Mouse (Mus musculus) left cerebral cortex, adult 9 months (tissue): ENCODE data around the gene Nelfa.
"Not testable (repeated sequence)": the region's sequence is repeated elsewhere in the genome, so short reads cannot be mapped to it uniquely, and the experiment has no call there.

Experiments used
- DNase-seq, 2 experiments: peaks; one replicate each; pipeline ENCODE4 v3.0.0; 2022; ENCODE audit warnings: low spot score in 2 of 2

Gene Nelfa

DNA sequence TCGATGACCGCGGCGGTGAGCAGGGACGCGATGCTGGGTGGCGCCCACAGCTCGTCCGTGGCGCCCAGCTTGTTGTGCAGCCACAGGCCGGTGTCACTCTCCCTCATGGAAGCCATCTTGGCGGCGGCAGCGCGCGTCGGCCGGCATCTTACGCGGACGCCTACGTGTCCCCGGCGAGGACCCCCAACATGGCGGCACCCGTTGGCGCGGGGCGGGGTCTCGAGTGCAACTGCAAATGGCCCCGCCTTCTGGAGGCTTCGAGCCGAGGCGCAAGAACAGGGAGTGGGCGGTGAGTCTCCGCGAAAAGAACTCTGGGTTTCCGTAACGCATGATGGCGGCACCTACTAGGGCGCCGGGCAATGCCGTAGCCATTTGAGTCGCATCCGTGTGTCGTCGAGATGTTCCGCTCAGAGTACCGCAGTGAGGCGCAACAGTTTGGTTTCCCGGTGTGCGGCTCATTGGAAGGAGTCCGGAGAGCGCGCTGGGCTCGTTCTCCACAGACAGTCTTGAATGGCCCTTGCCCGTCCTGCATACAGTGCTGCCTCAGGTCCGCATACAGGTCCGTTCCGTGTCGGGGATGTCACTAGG is at the start of gene Nelfa:
Gene Nelfa (minus strand): TSS at position 294 of the 588 bp plus-strand sequence.
- DNase-seq: peak; percentile 98 to 99

DNA sequence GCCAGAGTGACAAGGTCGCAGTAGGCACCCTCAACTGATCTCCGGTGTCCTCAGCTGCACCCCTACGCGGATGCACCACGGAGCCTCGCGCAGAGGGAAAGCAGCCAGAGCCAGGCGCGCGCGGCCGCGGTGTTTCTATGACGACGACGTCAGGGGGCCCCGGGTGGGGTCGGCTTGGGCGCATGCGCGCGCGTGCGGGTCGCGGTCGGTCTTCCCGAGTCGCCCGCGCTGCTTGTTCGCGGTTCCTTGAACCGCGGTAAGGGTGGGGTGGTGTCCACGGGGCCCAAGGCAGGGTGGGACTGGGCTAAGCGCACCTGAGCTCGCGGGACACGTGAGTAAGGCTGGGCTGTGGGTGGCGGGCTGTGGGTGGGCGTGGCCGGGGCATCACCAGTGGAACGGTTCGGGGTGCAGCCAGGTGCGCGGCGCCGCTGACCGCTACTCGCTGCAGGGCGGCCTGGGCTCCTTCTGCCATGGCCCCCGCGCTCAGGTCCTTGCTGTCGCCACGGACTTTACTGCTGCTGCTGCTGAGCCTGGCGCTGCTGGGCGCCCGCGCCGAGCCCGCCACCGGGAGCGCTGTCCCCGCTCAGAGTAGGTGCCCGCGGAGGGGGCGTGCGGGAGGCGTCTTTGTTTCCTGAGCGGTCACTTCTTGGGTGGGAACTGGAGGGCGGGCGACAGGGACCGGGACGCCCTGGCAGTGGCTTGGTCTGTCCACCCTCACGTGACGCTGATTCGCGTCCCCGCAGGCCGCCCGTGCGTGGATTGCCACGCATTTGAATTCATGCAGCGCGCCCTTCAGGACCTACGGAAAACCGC is 47.3 kb upstream of the Nelfa start, which contains the start of gene Gm1673:
Gene Gm1673 (plus strand): TSS at position 125 of the 813 bp plus-strand sequence.
- DNase-seq: peak; percentile 65 to 86

DNA sequence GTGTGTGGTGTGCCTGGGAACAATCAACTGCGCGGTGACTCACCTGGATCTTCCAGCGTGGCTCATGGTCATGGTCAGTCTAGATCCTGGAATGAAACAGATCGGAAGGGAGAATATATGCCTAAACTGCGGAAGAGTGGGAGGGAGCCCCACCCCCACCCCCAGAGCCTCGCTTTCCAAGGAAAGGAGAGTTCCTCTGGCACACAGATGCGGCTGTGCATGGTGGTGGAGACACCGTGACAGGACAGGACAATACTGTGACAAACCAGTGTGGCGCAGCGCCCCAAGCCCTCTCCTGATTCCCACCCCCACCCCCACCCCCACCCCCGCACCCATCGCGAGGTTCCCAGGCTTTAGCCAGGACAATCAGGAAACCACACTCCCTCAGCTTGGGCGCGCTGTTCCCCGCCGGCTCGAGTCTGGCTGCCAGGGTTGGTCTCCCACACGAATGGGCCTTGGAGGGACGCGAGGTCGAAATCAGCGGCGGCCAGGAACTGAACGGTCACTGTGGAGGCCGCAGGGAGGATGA is 46.6 kb upstream of the Nelfa start:
- DNase-seq: no peak

DNA sequence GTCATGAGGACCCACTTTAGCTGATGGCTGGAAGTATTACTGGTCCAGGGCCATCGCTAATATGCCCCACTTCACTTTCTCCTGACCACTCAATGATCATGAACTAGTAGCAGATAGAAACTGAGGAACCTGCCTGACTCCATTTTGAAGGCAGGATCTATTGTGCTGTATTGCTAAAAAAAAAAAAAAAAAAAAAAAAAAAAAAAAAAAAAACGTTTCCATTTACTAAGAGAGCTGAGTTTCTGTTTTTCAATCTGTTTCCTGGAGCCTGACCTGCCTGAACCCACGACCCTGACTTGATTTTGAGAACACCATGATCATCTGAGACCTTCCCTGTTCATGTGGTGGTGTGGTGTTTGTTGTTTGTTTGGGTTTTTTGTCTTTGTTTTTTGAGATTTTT is 40.1 kb upstream of the Nelfa start:
- no peak for DNase-seq

DNA sequence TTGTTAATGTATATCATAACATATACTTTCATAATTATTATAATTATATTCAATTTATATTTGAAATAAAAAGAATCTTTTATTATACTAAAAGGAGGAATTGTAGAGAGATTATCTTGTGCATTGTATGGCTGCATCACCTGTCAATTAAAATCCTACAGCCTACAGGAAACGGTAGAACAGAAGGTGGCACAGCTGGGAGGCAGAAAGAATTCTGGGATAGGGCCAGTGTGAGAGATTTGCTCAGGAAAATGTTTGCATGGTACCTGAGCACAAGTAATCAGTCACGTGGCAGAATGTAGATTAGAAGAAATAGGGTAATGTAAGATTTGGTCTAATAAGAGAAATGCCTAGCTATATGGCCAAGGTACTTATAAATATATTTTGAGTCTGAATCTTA is 38.5 kb upstream of the Nelfa start:
- DNase-seq: no peak

DNA sequence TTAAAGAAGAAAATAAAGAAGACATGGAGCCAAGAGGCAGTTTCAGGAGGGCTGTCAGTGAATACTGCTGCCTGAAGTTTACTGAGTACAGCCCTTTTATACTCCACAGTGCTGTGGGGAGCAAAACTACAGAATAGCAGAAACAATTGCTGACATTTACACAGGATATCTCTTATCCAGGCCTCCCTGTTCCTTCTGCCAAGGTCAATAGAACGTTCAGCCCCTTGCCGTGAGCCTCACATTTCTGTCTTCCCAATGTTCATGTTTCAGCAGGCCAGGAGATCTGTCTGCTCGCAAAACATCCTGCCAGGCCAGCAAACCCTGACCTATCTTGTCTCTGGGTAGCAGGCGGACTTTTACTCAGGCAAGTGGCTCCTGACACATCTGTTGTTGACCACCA is 23.2 kb upstream of the Nelfa start:
- DNase-seq: no peak

DNA sequence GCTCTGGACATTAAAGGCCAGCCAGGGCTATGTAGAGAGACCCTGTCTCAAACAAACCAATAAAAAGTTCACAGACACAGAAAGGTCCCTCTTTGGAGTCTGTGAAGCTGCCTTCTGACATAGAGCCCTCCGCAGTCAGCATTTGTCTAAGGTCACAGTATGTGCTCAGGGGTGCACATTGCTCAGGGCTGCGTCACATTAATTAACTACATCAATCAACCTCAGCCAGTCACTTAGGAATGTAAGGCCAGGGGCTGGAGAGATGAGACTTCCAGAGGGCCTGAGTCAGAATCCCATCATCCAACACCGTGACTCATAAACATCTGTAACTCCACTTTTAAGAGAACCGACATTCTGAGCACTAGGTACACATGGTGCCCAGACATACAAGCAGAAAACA is 19.7 kb upstream of the Nelfa start:
- DNase-seq: no peak

DNA sequence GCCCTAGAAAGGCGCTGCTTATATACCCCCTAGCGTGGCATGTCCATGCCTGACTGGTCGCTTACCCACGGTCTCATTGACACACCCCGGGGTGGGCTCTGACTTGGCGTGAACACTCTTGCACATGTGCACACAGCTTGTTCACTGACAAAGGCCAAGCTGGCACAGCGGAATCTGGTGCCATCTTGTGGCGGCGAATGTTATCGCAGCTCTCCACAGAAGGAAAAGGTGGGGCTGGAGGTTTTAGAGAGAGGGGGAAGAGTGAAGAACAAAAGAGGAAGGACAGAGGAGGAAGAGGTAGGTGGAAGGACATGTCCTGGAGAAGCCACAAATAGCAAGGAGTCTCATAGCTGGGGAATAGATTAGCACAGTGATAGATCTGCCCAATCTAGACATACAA is 18.1 kb upstream of the Nelfa start:
- DNase-seq: peak; percentile 50 to 89

DNA sequence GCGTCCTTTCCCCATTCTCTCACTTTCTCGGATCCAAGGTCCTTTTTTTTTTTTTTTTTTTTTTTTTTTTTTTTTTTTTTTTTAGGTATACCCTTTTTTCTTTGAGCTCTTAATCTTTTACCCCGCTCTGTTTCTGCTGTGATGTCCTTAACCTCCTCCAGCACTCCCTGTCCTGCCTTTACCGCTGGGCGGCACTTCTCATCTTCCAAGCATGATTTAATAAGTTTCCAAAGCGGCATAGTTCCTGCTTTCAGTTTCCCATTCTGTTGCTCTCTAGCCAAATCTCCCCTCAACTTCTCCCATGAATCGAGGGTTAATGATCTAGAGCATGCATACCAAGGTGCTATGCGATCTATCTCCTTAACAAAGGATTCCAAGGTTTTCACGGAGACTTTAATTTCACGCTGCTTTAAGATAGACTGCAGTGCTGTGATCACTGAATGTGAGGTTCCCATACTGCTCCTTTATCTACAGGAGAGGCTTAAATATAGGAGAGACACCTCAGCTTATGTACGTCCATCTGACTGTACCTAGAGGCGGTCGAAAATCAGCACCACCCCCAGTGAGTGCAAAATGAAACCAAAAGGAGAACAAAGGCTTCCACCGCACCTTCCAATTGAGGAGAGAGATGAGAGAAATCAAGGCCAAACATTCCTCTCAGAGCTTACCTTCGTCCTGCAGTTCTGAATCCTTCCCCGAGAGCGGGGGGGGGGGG is 17.4 kb upstream of the Nelfa start:
- DNase-seq: peak in 1 of 2 experiments; percentile 12

DNA sequence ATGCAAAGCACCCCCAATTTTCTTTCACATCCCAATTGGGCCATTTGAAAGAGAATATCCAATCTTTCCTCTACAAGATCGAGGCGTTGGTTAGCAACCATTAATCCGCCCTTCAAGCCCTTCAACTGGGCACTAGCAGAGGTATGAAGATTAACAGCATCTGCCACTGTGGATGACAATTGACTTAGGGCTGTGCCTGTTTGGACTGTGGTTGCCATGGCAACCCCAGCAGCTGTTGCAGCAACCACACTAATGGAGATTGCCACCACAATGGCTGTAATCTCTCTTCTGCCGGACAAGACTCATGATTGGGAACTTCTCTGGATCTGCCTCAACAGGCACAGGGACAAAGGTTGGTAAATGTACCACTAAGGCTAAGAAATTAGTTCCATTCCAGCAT is 12.1 kb upstream of the Nelfa start:
- DNase-seq: no peak

DNA sequence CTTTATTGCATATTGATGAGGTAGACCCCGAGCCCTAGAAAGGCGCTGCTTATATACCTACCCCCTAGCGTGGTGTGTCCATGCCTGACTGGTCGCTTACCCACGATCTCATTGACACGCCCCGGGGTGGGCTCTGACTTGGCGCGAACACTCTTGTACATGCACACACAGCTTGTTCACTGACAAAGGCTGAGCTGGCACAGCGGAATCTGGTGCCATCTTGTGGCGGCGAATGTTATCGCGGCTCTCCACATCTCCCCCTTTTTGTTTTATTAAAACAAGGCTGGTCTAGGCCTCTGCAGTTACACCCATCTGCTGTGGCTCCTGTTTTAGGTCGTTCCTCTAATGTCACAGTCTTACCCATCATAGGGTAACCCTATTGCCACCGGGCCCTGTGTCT is 10.8 kb upstream of the Nelfa start:
- not testable (repeated sequence) for DNase-seq

DNA sequence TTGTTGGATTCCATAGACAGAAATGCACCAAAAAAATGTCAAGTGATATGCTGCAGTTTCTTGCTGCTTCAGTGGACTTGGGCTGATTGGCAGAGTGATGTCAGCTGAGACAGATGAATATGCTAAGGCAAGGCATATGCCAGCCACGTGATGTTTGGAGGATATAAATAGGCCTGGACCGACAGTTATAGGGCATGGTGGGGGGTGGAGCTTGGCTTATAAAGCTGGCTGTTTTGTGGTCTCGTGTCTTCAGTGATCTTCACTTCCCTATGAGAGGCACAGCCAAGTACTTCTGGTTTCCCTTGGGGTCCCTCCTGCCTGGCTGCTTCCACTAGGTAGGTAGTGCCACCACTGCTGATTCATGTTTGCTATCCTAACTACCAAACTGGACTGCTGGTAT is 2.2 kb upstream of the Nelfa start:
- DNase-seq: no peak

DNA sequence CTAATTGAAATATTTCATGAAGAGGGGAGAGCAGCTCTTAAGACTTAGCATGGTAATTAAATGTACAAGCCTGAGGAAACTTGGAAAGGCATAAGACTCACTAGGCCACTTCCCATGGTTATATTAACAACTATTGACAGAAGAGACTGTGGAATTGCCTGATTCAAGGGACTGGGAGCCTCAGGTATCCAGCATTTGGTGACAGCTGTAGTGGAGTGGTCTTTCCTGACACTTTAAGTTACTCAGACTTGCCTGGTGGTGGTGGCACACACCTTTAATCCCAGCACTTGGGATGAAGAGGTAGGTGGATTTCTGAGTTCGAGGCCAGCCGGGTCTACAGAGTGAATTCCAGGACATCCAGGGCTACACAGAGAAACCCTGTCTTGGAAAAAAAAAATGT is 1.0 kb upstream of the Nelfa start:
- DNase-seq: no peak

DNA sequence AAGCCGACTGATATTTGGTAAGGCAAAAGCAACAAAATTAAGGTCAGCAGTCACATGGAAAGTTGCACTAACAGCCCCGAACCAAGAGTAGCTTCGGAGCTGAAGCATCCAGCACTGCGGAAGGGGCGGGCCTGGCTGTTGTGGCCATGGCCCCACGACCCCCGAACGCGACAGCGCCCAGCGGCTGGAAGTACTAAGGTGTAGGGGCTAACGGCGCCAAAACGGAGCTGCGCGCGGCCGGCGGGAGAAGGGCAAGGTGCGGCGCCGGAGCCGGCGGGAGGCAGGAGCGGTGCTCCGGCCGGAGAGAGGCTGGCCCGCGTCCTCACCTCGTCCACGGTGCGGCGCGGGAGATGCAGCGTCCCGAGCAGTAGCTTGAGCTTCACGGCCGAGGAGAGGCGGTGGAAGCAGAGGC is 507 bp downstream of the Nelfa start:
- DNase-seq: peak in 1 of 2 experiments; percentile 18

DNA sequence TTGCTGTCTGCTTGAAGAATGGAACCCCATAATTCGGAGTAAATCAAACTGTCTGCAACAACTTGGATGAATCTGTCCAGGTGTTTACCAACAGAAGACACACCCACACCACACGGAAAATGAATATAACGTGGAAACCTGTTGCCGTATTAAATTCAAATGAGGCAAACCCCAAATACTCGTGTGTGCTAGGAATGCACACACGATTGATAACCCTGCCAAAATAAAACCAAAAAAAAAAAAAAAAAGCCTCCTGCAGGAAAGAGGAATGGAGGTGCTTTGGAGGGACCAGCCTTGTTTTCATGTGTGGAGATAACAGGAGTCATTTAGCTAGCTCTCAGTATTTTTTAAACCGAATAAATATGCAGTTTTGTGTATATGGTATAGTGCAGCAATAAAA is 1.3 kb downstream of the Nelfa start:
- no peak for DNase-seq

DNA sequence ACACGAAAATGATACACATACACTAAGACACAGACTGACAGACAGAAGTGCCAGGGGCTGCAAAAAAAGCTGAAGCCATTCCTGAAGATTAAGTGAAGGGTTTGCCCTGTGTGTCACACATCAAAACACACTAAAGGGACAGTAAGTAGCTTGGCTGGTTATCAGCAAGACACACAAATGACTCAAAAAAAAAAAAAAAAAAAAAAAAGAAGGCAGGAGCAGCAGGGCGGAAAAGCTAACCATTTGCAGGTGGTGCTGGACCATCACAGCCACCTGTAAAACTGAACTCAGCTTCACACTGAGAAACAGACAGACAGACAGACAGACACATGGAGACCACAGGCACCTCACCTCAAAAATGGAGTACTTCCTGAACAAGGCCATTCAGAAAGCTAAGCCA is 2.1 kb downstream of the Nelfa start:
- DNase-seq: no peak

DNA sequence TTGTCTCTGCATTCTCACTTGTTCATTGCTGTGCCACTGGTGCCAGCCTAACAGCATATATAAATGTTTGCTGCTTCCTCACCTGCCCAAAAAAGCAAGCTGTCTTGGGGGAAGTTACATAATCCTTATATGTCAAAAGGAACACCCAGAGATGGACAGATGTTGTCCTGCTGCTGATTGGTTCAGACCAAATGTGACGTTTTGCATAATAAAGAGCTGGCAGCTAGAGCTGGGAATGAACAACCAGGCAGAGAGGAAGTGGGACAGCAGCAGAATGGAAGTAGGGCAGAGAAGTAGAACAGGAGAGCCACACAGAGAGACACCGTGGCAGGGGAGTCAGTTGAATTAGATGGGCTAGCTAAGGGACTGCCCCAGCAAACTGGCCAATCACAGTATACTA is 3.8 kb downstream of the Nelfa start:
- no peak for DNase-seq

DNA sequence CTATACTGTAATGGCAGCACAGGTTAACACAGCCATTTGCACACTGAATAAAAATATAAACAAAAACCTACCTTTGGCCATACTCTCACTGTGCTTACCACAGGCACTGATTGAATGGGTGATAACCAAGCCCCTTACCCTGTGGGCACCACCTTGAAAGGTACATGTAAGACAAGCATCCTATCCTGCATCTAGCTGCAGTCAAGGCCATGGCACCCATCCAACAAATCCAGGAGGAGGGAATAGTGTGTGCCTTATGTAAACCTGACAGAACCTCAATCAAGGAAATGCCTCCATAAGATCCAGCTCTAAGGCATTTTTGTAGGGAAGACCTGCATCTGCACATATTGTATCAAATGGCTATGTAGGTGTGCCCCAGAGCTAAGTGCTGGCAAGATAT is 10.0 kb downstream of the Nelfa start:
- no peak for DNase-seq

DNA sequence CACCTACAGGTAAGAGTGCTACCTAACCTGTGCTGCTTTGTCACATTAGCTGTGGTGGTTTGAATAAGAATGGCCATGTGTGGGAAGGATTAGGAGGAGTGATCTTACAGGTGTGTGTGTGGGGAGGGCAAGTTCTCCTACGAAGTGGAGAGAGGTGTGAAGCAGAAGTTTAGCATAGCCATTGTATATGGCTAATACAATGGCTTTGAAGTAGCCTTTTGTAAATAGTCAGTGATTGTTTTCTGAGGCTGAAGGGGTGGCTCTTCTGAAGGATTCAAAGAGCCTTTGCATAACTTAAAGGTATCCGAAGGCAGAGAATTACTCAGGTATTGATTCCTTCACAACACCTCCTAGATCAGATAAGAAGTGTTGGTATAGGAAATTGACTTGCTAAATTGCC is 13.6 kb downstream of the Nelfa start:
- DNase-seq: no peak

DNA sequence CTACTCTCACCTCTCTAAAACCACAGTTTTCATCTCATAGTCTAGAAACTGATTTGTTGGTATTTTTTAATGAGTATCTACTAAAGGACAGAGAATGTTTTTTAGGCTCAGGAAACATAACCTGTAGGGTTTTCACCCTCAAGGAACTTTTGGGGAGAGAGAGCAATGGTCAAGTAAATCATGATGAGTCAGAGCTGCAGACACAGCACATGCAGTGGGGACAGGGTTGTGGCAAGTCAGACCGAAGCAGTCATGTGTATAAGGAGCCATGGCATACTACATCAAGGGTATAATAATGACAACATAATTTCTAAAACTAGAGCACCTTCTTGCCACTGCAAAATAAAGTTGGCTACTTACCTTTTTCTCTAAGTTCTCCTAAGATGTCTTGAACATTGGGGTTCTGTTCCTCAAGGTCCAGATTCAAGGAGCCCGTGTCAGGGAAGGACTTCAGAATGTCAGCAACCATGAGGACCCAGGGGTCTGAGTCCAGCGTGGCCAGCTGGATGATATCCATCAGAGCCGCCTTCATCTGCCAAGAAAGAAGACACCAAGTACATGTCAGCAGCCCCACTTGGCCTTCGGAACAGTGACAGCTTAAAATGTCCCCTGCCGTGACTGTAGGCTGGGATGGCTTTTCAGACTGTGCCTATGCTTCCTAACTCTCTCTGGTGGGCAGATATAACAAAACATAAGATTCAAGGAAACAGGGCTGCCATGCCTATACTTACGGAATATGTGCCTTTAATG is 14.6 kb downstream of the Nelfa start:
- DNase-seq: no peak

DNA sequence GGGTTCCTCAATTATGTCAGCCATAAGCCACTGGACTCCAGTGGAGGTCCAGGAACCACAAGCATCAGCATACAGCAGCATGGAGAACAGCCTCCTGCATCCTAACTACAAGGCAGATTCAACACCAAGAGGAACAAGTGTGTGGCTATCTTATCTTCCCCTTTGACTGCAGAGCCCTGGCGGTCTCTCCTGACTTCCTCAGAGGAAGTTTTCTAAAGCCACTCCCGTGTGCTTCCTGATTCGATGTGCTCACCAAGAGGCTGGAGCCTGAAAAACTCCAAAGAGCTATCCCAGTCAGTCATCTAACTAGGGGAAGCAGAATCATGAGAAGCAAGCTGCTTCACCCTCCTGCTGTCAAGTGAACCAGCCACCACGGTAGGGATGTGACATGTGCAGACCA is 15.3 kb downstream of the Nelfa start:
- DNase-seq: no peak

DNA sequence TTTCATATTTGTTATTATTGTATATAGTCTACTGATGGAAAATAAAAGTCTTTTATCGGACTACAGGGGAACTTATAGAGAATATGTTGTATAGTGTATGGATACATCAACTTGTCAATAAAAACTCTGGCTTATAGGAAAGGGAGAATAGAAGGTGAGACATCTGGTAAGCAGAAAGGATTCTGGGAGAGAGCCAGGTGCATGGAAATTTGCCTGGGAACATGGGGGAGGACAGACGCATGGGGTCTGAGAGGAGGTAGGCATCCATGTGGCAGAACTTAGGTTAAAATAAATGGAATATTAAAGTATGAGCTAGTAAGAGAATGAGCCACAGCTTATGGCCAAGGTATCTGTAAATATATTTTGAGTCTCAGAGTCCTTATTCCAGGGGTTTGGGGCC is 16.2 kb downstream of the Nelfa start:
- no peak for DNase-seq
